ENCODE assay signal across 8 mouse cellular contexts in the genomic region with DNA sequence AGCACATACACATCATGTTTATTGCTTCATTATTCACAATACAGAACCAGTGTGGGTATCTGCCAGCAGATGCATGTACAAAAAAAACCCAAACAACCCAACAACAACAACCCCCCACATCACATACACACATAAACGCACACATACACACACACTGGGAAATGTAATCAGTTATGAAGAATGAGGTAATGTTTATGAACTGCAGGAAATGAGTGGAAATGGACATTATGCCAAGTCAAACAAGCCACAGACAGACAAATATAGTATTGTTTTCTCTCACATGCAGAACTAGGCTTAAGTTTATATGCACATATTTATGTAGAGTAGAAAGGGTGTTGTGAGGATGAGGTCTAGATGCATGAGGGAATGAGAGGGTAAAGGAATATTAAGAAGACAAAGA. TPM values are rescaled to one million over a fixed set of nuclear protein-coding genes. Genes with fewer than 3 reads are reported as not detected.
A peak's percentile ranks its signal among the peaks of the same experiment; 100 is the strongest.
DNase-seq lines count a peak whose midpoint lies in the region; ATAC-seq and TF ChIP-seq lines count a peak whose summit lies in the region.

No protein-coding gene starts in this region.

- no peaks in the 10 kb centered on the region for H3K9me3 ChIP-seq in CH12.LX (replicated peaks; ENCODE audit: low read length)
- no peaks in the 10 kb centered on the region for H3K9me3 ChIP-seq in hindbrain, embryonic 15.5 days

- no peak for TF ChIP-seq EP300 in CH12.LX (IDR thresholded peaks at IDR 0.05; ENCODE audit: low read length)

- H3K4me1 ChIP-seq in CH12.LX (ENCODE audit: control insufficient read depth in 1 of 2, insufficient read depth in 2 of 2): peaks cover 9 to 48% of the 10 kb centered on the region in 2 experiments
- peaks cover 12% of the 10 kb centered on the region for H3K4me1 ChIP-seq in hindbrain, embryonic 15.5 days (replicated peaks)

- H3K79me2 ChIP-seq in CH12.LX (replicated peaks; ENCODE audit: control insufficient read depth, extremely low read depth, insufficient read depth, poor library complexity, severe bottlenecking): no peaks in the 10 kb centered on the region

- intact Hi-C loops in gastrocnemius, adult 2 months (cut with DNase I): no loop called here

- no peak for DNase-seq in gastrocnemius, adult 2 months
- DNase-seq in gastrocnemius, postnatal 25 days: no peak
- DNase-seq in CH12.LX (ENCODE audit: extremely low read depth): no peak
- peak; percentile 43 for DNase-seq in lung, postnatal 25 days (ENCODE audit: low spot score)
- no peak for DNase-seq in retina, embryonic 14.5 days (ENCODE audit: low spot score)
- no peak for DNase-seq in gastrocnemius, postnatal 4 days (ENCODE audit: low spot score in 2 of 2)
- no peak for DNase-seq in frontal cortex, postnatal 14 days (ENCODE audit: low spot score in 2 of 2)

- WGBS in hindbrain, embryonic 15.5 days: 93% methylated on average over 1 of the region's 1 CpGs

- H3K4me3 ChIP-seq in gastrocnemius, adult 2 months: peak overlapping the region; percentile 76
- peak overlapping the region; percentile 60 to 77 (median 64) for H3K4me3 ChIP-seq in CH12.LX (replicated peaks in 1 of 3; ENCODE audit: low read depth in 2 of 3, low read length in 2 of 3, poor library complexity in 1 of 3)
- peak overlapping the region; percentile 55; the same call in 1 of the 2 replicates for H3K4me3 ChIP-seq in hindbrain, embryonic 15.5 days

- TF ChIP-seq POLR2A in CH12.LX (IDR thresholded peaks at IDR 0.05; ENCODE audit: low read depth, low read length): no peak

- peak overlapping the region; percentile 70 for H3K4me2 ChIP-seq in CH12.LX (ENCODE audit: insufficient read depth, low read depth, poor library complexity, severe bottlenecking)
- H3K4me2 ChIP-seq in hindbrain, embryonic 15.5 days: peak overlapping the region; percentile 55

- H3K9ac ChIP-seq in CH12.LX (ENCODE audit: insufficient read depth, low read depth): peak overlapping the region; percentile 46
- H3K9ac ChIP-seq in hindbrain, embryonic 15.5 days: no peak overlapping the region; the same call in 1 of the 2 replicates

- TF ChIP-seq CTCF in gastrocnemius, adult 2 months (IDR thresholded peaks at IDR 0.05): no peak
- TF ChIP-seq CTCF in CH12.LX (conservative IDR thresholded peaks at IDR 0.05 in 1 of 2, IDR thresholded peaks at IDR 0.05 in 1 of 2; ENCODE audit: low read depth in 2 of 2, low read length in 2 of 2): no peak

- no peak for ATAC-seq in hindbrain, embryonic 15.5 days (ENCODE audit: low FRiP score, low read depth)

- dilution Hi-C loops in CH12.LX (cut with MboI; ENCODE audit: extremely low pct_ligation_motif_present, extremely low pct_unique_long_range_greater_than_20kb, low sequenced_read_pairs): no loop called here

- in situ Hi-C loops in CH12.LX (cut with MboI; ENCODE audit: low pct_ligation_motif_present, low pct_unique_long_range_greater_than_20kb, low sequenced_read_pairs): loop anchor here (5.0 to 10.0 kb wide), 2 partner anchors 64 to 126 kb away; no protein-coding TSS in a partner anchor

- H3K27me3 ChIP-seq in CH12.LX (replicated peaks): peaks cover 2% of the 10 kb centered on the region
- no peaks in the 10 kb centered on the region for H3K27me3 ChIP-seq in hindbrain, embryonic 15.5 days

- H3K27ac ChIP-seq in gastrocnemius, adult 2 months: peak overlapping the region; percentile 99
- H3K27ac ChIP-seq in CH12.LX (ENCODE audit: insufficient read depth, low read depth): no peak overlapping the region
- H3K27ac ChIP-seq in hindbrain, embryonic 15.5 days (replicated peaks): no peak overlapping the region

- TF ChIP-seq RAD21 in CH12.LX (IDR thresholded peaks at IDR 0.05; ENCODE audit: low read depth, low read length): no peak

- H3K36me3 ChIP-seq in CH12.LX (replicated peaks in 1 of 2; ENCODE audit: control insufficient read depth in 1 of 2, insufficient read depth in 1 of 2, low read length in 1 of 2): peaks cover 12 to 16% of the 10 kb centered on the region in 2 experiments
- no peaks in the 10 kb centered on the region for H3K36me3 ChIP-seq in hindbrain, embryonic 15.5 days

TF ChIP-seq in CH12.LX, 34 proteins besides CTCF, POLR2A, EP300 and RAD21:
- TF ChIP-seq ZMIZ1 (IDR thresholded peaks at IDR 0.05; ENCODE audit: low read depth, low read length) (no peak), KAT2A (IDR thresholded peaks at IDR 0.05; ENCODE audit: insufficient replicate concordance, low read length) (no peak), SMC3 (IDR thresholded peaks at IDR 0.05; ENCODE audit: low read depth, low read length) (no peak), MYC (IDR thresholded peaks at IDR 0.05; ENCODE audit: low read depth, low read length) (no peak), MXI1 (IDR thresholded peaks at IDR 0.05; ENCODE audit: low read depth, low read length) (no peak), ELF1 (IDR thresholded peaks at IDR 0.05; ENCODE audit: low read depth, low read length) (no peak), NRF1 (IDR thresholded peaks at IDR 0.05; ENCODE audit: low read depth, low read length) (no peak), TCF12 (IDR thresholded peaks at IDR 0.05; ENCODE audit: low read depth, low read length) (no peak), CHD2 (IDR thresholded peaks at IDR 0.05; ENCODE audit: low read length) (no peak), USF1 (IDR thresholded peaks at IDR 0.05; ENCODE audit: low read depth, low read length) (no peak), IRF4 (IDR thresholded peaks at IDR 0.05; ENCODE audit: low read depth, low read length) (no peak), POLR2AphosphoS2 (IDR thresholded peaks at IDR 0.05; ENCODE audit: low read depth, low read length) (no peak), HCFC1 (IDR thresholded peaks at IDR 0.05; ENCODE audit: low read depth, low read length) (no peak), ZNF384 (IDR thresholded peaks at IDR 0.05; ENCODE audit: low read depth, low read length) (no peak)

RNA-seq across cellular contexts. Expression of a gene that starts 1.2 kb away (rescaled TPM):
- total RNA-seq in gastrocnemius, adult 2 months (2021): 10 to 100 TPM; 40.4 to 47.8 TPM
- total RNA-seq in gastrocnemius, postnatal 25 days (2021): 10 to 100 TPM; 35.1 to 41.0 TPM
- total RNA-seq in CH12.LX (2012; rRNA removed) (9.1 and 12.2 TPM in 2 replicates), CH12.LX (2014; rRNA removed) (19.3 and 22.1 TPM in 2 replicates)
- 8.2 and 8.3 TPM in 2 replicates for polyA plus RNA-seq in CH12.LX (2012; ENCODE audit: insufficient read length, low read depth)
- polyA plus RNA-seq in hindbrain, embryonic 15.5 days (2015; fragmentation: Nextera tagmentation; extraction: Ambion mirVana): 13.4 and 13.7 TPM in 2 replicates
- total RNA-seq in gastrocnemius, postnatal 4 days (2021): 10 to 100 TPM; 36.5 to 41.9 TPM

RNA-seq across cellular contexts. Expression of a gene that starts 36.2 kb away (rescaled TPM):
- 1 to 10 TPM; 6.3 to 6.8 TPM for total RNA-seq in gastrocnemius, adult 2 months (2021)
- 1 to 10 TPM; 3.8 to 4.6 TPM for total RNA-seq in gastrocnemius, postnatal 25 days (2021)
- total RNA-seq in CH12.LX (2012; rRNA removed) (2.9 and 5.5 TPM in 2 replicates), CH12.LX (2014; rRNA removed) (2.7 and 3.8 TPM in 2 replicates)
- polyA plus RNA-seq in CH12.LX (2012; ENCODE audit: insufficient read length, low read depth): 4.6 and 4.8 TPM in 2 replicates
- polyA plus RNA-seq in hindbrain, embryonic 15.5 days (2015; fragmentation: Nextera tagmentation; extraction: Ambion mirVana): 2.3 and 3.3 TPM in 2 replicates
- total RNA-seq in gastrocnemius, postnatal 4 days (2021): 1 to 10 TPM; 7.5 to 8.7 TPM

RNA-seq across cellular contexts. Expression of a gene that starts 59.4 kb away (rescaled TPM):
- 100 to 1,000 TPM; 111 to 149 TPM for total RNA-seq in gastrocnemius, adult 2 months (2021)
- total RNA-seq in gastrocnemius, postnatal 25 days (2021): 100 to 1,000 TPM; 120 to 147 TPM
- total RNA-seq in CH12.LX (2012; rRNA removed) (0.89 and 1.8 TPM in 2 replicates), CH12.LX (2014; rRNA removed) (4.6 and 5.7 TPM in 2 replicates)
- polyA plus RNA-seq in CH12.LX (2012; ENCODE audit: insufficient read length, low read depth): 6.5 and 8.1 TPM in 2 replicates
- 152 and 162 TPM in 2 replicates for polyA plus RNA-seq in hindbrain, embryonic 15.5 days (2015; fragmentation: Nextera tagmentation; extraction: Ambion mirVana)
- total RNA-seq in gastrocnemius, postnatal 4 days (2021): 100 to 1,000 TPM; 179 to 189 TPM

Comparison
In these comparisons a context has a peak if more than half of its experiments do, and no peak if none do; other contexts are left out.
1. RNA of a gene that starts 59.4 kb away (total RNA-seq): 179 to 189 TPM in gastrocnemius, postnatal 4 days, 111 to 149 TPM in gastrocnemius, adult 2 months and 120 to 147 TPM in gastrocnemius, postnatal 25 days; 0.89 to 5.7 TPM in CH12.LX; every median in the first group is over 10 times any median in the second.
2. Peak in every context shown above with its lines, with median percentiles within 50 percentile points of each other: H3K4me3 ChIP-seq.